Comparison of ENCODE assay signal across 13 mouse cellular contexts in the genomic region with DNA sequence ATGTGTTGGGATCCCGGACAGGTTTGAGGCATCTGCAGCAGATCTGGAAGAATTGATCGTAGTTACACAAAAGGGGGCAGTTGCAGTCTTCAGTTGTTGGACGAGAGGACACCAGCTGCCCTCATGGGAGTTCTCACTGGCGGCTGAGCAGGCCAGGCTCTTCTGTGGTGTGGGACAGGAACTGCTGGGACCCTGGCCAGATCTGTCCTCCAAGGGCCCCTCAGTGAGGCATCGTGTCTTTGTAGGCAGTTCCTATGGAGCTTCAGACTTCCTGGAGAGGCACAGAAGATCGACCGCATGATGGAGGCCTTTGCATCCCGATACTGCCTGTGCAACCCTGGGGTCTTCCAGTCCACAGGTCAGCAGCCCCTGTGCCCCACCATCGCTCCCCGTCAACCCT.
"Had no signal": no experiment of that assay in that cellular context is flagged by ENCODE, and none has a peak within 500 bp of the region (broad histone marks: within the 10 kb centered on the region; RNA-seq: fewer than 3 reads in every experiment).

No protein-coding gene starts in this region.

- H3K4me2 ChIP-seq: limb, embryonic 13.5 days; midbrain, embryonic 11.5 days; midbrain, embryonic 15.5 days; neural tube, embryonic 13.5 days had no signal

- H3K27ac ChIP-seq: limb, embryonic 13.5 days; midbrain, embryonic 15.5 days; neural tube, embryonic 13.5 days had no signal

- H3K4me1 ChIP-seq: limb, embryonic 13.5 days; midbrain, embryonic 15.5 days; neural tube, embryonic 13.5 days had no signal

- H3K4me3 ChIP-seq: limb, embryonic 13.5 days; midbrain, embryonic 15.5 days; neural tube, embryonic 13.5 days had no signal

- H3K9me3 ChIP-seq: limb, embryonic 13.5 days; midbrain, embryonic 15.5 days; neural tube, embryonic 13.5 days had no signal

- ATAC-seq: midbrain, embryonic 15.5 days had no signal

- DNase-seq: kidney, adult 11 months; kidney, postnatal 14 days; left cerebral cortex, postnatal 4 days; lung, adult 18-20 months; retina, postnatal 1 day; right cerebral cortex, postnatal 4 days; spleen, adult 18-20 months; thymus, adult 18-20 months; thymus, postnatal 36 days had no signal

- H3K27me3 ChIP-seq: limb, embryonic 13.5 days; midbrain, embryonic 15.5 days; neural tube, embryonic 13.5 days had no signal

- H3K9ac ChIP-seq: limb, embryonic 13.5 days; midbrain, embryonic 15.5 days; neural tube, embryonic 13.5 days had no signal
